Mouse (Mus musculus) MEL (cell line): ENCODE results near the gene Arsg. TPM values are rescaled to one million over a fixed set of nuclear protein-coding genes. Genes with fewer than 3 reads are reported as not detected.

Experiments
- DNase-seq: peaks from one replicate; pipeline ENCODE4 v3.0.0; 2011; ENCODE audit warnings: low read depth, low spot score
- H3K27ac ChIP-seq: 2 replicates; pipeline ENCODE4 v1.5.1; 2012; ENCODE audit warnings: low read depth, mild to moderate bottlenecking, control low read depth, low read length, moderate library complexity; ENCODE audit not compliant: control insufficient read depth
- H3K27me3 ChIP-seq, 2 experiments: fragments of 150-350 bp in 1 of 2; sonication (generic) in 1 of 2; 2 replicates each; pipeline ENCODE4 v1.6.1; 2012; ENCODE audit warnings: low read length in 2 of 2, mild to moderate bottlenecking in 2 of 2, improper control_type of control experiment in 1 of 2, moderate library complexity in 1 of 2; ENCODE audit not compliant: insufficient read depth in 2 of 2, control insufficient read depth in 1 of 2
- H3K36me3 ChIP-seq, 2 experiments: 2 replicates each; pipeline ENCODE4 v1.6.1; 2012 to 2014; ENCODE audit warnings: low read length in 2 of 2, improper control_type of control experiment in 1 of 2, inconsistent platforms in 1 of 2, mild to moderate bottlenecking in 1 of 2; ENCODE audit not compliant: insufficient read depth in 2 of 2, control insufficient read depth in 1 of 2
- H3K4me1 ChIP-seq, 2 experiments: fragments of 150-350 bp in 1 of 2; sonication (generic) in 1 of 2; 2 replicates each; pipeline ENCODE4 v1.6.1; 2012; ENCODE audit warnings: low read length in 2 of 2, improper control_type of control experiment in 1 of 2, mild to moderate bottlenecking in 1 of 2; ENCODE audit not compliant: insufficient read depth in 2 of 2, control insufficient read depth in 1 of 2
- H3K4me3 ChIP-seq, 2 experiments: fragments of 150-350 bp in 1 of 2; sonication (generic) in 1 of 2; 2 replicates each; pipeline ENCODE4 v1.5.1; 2012; ENCODE audit warnings: low read depth in 2 of 2, low read length in 2 of 2, mild to moderate bottlenecking in 2 of 2, moderate library complexity in 2 of 2, control low read depth in 1 of 2, improper control_type of control experiment in 1 of 2; ENCODE audit not compliant: control insufficient read depth in 1 of 2, insufficient read depth in 1 of 2
- H3K79me2 ChIP-seq: 2 replicates; pipeline ENCODE4 v1.6.1; 2012; ENCODE audit warnings: mild to moderate bottlenecking, low read length, moderate library complexity; ENCODE audit not compliant: control insufficient read depth, poor library complexity, insufficient read depth
- H3K9ac ChIP-seq: 2 replicates; pipeline ENCODE4 v1.6.1; 2012; ENCODE audit warnings: low read depth, mild to moderate bottlenecking, control low read depth, low read length, moderate library complexity; ENCODE audit not compliant: control insufficient read depth, poor library complexity, severe bottlenecking
- H3K9me3 ChIP-seq: fragments of 150-350 bp; sonication (generic); replicated peaks from 2 replicates; pipeline ENCODE4 v1.6.1; 2012; ENCODE audit warnings: mild to moderate bottlenecking, low read length, improper control_type of control experiment, moderate library complexity; ENCODE audit not compliant: insufficient read depth
- BHLHE40 ChIP-seq: IDR thresholded peaks from 2 replicates; pipeline ENCODE4 v1.6.1; 2012; ENCODE audit warnings: low read depth, mild to moderate bottlenecking, inconsistent platforms, low read length, improper control_type of control experiment, borderline replicate concordance
- CHD2 ChIP-seq: IDR thresholded peaks from 2 replicates; pipeline ENCODE4 v1.6.1; 2011; ENCODE audit warnings: low read length, improper control_type of control experiment
- CTCF ChIP-seq, 3 experiments: IDR thresholded peaks in 2 of 3; conservative IDR thresholded peaks in 1 of 3; 2 replicates each; pipeline ENCODE4 v1.5.1; 2011 to 2012; ENCODE audit warnings: low read length in 3 of 3, low read depth in 2 of 3, mild to moderate bottlenecking in 2 of 3, improper control_type of control experiment in 1 of 3, inconsistent platforms in 1 of 3, mixed read lengths in 1 of 3, moderate library complexity in 1 of 3; ENCODE audit not compliant: control insufficient read depth in 1 of 3, insufficient read depth in 1 of 3, poor library complexity in 1 of 3, severe bottlenecking in 1 of 3
- E2F4 ChIP-seq: IDR thresholded peaks from 2 replicates; pipeline ENCODE4 v1.6.1; 2011; ENCODE audit warnings: low read depth, low read length, improper control_type of control experiment, borderline replicate concordance
- EP300 ChIP-seq, 2 experiments: IDR thresholded peaks; 2 replicates each; pipeline ENCODE4 v1.6.1; 2011; ENCODE audit warnings: improper control_type of control experiment in 2 of 2, low read length in 2 of 2, low read depth in 1 of 2, mild to moderate bottlenecking in 1 of 2
- ETS1 ChIP-seq: IDR thresholded peaks from 2 replicates; pipeline ENCODE4 v1.6.1; 2012; ENCODE audit warnings: low read depth, mild to moderate bottlenecking, inconsistent platforms, low read length, improper control_type of control experiment, moderate library complexity
- GATA1 ChIP-seq: IDR thresholded peaks from 2 replicates; pipeline ENCODE4 v1.6.1; 2011; ENCODE audit warnings: low read depth, low read length, improper control_type of control experiment
- HCFC1 ChIP-seq: IDR thresholded peaks from 2 replicates; pipeline ENCODE4 v1.6.1; 2012; ENCODE audit warnings: low read depth, mild to moderate bottlenecking, inconsistent platforms, low read length, improper control_type of control experiment, moderate library complexity
- JUND ChIP-seq: IDR thresholded peaks from 2 replicates; pipeline ENCODE4 v1.6.1; 2011; ENCODE audit warnings: low read depth, mild to moderate bottlenecking, improper control_type of control experiment, low read length
- MAFK ChIP-seq: IDR thresholded peaks from 2 replicates; pipeline ENCODE4 v1.6.1; 2011; ENCODE audit warnings: low read depth, mild to moderate bottlenecking, low read length, improper control_type of control experiment, borderline replicate concordance
- MAX ChIP-seq: IDR thresholded peaks from 2 replicates; pipeline ENCODE4 v1.6.1; 2011; ENCODE audit warnings: low read length, improper control_type of control experiment
- MAZ ChIP-seq: IDR thresholded peaks from 2 replicates; pipeline ENCODE4 v1.6.1; 2012; ENCODE audit warnings: low read depth, mild to moderate bottlenecking, inconsistent platforms, low read length, improper control_type of control experiment
- MYB ChIP-seq: IDR thresholded peaks from 2 replicates; pipeline ENCODE4 v1.6.1; 2011; ENCODE audit warnings: mild to moderate bottlenecking, low read depth, low read length, improper control_type of control experiment
- NRF1 ChIP-seq: IDR thresholded peaks from 2 replicates; pipeline ENCODE4 v1.6.1; 2014; ENCODE audit warnings: low read depth, mild to moderate bottlenecking, inconsistent platforms, low read length, improper control_type of control experiment, moderate library complexity; ENCODE audit not compliant: poor library complexity, insufficient read depth, severe bottlenecking
- POLR2A ChIP-seq, 2 experiments: IDR thresholded peaks; 2 replicates each; pipeline ENCODE4 v1.6.1; 2011 to 2012; ENCODE audit warnings: low read length in 2 of 2, mild to moderate bottlenecking in 2 of 2, control low read depth in 1 of 2, improper control_type of control experiment in 1 of 2, low read depth in 1 of 2, moderate library complexity in 1 of 2; ENCODE audit not compliant: control insufficient read depth in 1 of 2, insufficient read depth in 1 of 2, poor library complexity in 1 of 2
- POLR2AphosphoS2 ChIP-seq: IDR thresholded peaks from 2 replicates; pipeline ENCODE4 v1.6.1; 2011; ENCODE audit warnings: low read length, improper control_type of control experiment
- SMC3 ChIP-seq: IDR thresholded peaks from 2 replicates; pipeline ENCODE4 v1.6.1; 2011; ENCODE audit warnings: low read depth, low read length, improper control_type of control experiment
- TAL1 ChIP-seq: IDR thresholded peaks from 2 replicates; pipeline ENCODE4 v1.6.1; 2012; ENCODE audit warnings: mild to moderate bottlenecking, inconsistent platforms, low read length, moderate library complexity, mixed read lengths
- TBP ChIP-seq: IDR thresholded peaks from 2 replicates; pipeline ENCODE4 v1.8.0; 2011; ENCODE audit warnings: low read depth, low read length, improper control_type of control experiment
- USF2 ChIP-seq, 2 experiments: IDR thresholded peaks; 2 replicates each; pipeline ENCODE4 v1.6.1; 2011 to 2012; ENCODE audit warnings: improper control_type of control experiment in 2 of 2, low read length in 2 of 2, borderline replicate concordance in 1 of 2, inconsistent platforms in 1 of 2, low read depth in 1 of 2, mild to moderate bottlenecking in 1 of 2; ENCODE audit not compliant: insufficient read depth in 1 of 2
- ZKSCAN1 ChIP-seq: IDR thresholded peaks from 2 replicates; pipeline ENCODE4 v1.6.1; 2012; ENCODE audit warnings: low read depth, mild to moderate bottlenecking, inconsistent platforms, low read length, improper control_type of control experiment, moderate library complexity
- ZNF384 ChIP-seq: IDR thresholded peaks from 2 replicates; pipeline ENCODE4 v1.6.1; 2012; ENCODE audit warnings: low read depth, mild to moderate bottlenecking, inconsistent platforms, low read length, improper control_type of control experiment
- polyA plus RNA-seq, 2 experiments: library from polyadenylated mRNA; stranded (reverse) in 1 of 2; unstranded in 1 of 2; fragments of >175 nt in 1 of 2; fragments of >200 nt in 1 of 2; gene quantifications; 2 replicates each; pipeline versions ENCODE4 v1.2.1 to v1.2.4; 2012; ENCODE audit warnings: low replicate concordance in 2 of 2, low read depth in 1 of 2; ENCODE audit not compliant: insufficient read length in 2 of 2, insufficient read depth in 1 of 2, missing spikeins in 1 of 2
- total RNA-seq: library from RNA; depleted of rRNA; stranded (reverse); fragments of 300-350 nt; gene quantifications from 2 replicates; pipeline ENCODE4 v1.2.3, GENCODE M21; 2012

Gene Arsg
- total and polyA plus RNA-seq, 3 experiments, result 3.9 to 5.2 TPM; not detected in 1

DNA sequence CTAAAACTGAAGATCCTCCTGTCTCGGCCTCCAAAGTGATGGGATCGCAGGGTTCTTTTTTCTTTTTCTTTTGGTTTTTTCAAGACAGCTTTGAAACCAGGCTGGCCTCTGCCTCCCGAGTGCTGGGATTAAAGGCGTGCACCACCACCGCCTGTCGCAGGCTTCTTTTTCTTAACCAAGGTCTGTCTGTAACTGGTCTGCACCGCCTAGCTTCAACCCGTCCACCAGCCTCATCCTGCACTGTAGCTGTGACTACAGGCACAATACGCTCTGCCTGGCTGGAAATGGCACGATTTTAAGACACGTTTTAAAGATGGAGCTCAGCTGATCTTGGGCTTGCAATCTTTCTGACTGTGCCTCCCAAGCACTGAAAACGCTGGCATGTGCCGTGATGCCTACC is 1.7 kb downstream of the Arsg start:
- DNase-seq, result no peak
- peaks cover 0 to 38% of the 10 kb centered on the region in 2 experiments; a peak in 2 of 4 replicates for H3K36me3 ChIP-seq
- no peak overlapping the region for H3K27ac ChIP-seq
- H3K9ac ChIP-seq, result no peak overlapping the region
- no peak for TF ChIP-seq MYB
- no peak for TF ChIP-seq ZNF384
- TF ChIP-seq SMC3, result no peak
- TF ChIP-seq POLR2A (IDR thresholded peaks at IDR 0.05; ENCODE audit: control insufficient read depth in 1 of 2, insufficient read depth in 1 of 2, low read depth in 1 of 2, low read length in 2 of 2, poor library complexity in 1 of 2), result no peak
- TF ChIP-seq EP300 (IDR thresholded peaks at IDR 0.05; ENCODE audit: low read depth in 1 of 2, low read length in 2 of 2), result no peak
- H3K27me3 ChIP-seq, result no peaks in the 10 kb centered on the region
- H3K4me3 ChIP-seq, result no peak overlapping the region
- H3K9me3 ChIP-seq, result no peaks in the 10 kb centered on the region
- peaks cover 36% of the 10 kb centered on the region for H3K79me2 ChIP-seq
- peaks cover 38 to 40% of the 10 kb centered on the region in 2 experiments for H3K4me1 ChIP-seq

DNA sequence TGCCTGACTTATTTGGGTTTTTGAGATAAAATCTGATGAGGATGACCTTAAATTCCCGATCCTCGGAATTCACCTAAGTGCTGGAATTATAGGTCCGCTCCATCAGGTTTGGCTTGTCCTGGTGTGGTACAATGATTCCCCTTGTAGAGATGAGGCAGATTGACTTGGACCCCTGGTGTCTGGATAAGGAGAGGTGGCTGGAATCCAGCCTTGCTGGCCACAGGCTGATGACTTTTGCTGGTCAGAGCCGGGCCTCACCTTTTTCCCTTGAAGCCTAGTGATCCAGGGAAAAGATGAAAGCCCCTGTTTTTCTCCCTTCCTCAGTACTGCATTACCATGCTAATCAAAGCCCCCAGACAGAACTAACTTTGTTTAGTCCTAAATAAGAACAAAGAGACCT is 2.5 kb downstream of the Arsg start:
- no peaks in the 10 kb centered on the region for H3K27me3 ChIP-seq
- H3K79me2 ChIP-seq, result peaks cover 29% of the 10 kb centered on the region
- no peak overlapping the region for H3K4me3 ChIP-seq
- H3K4me1 ChIP-seq, result peaks cover 40 to 41% of the 10 kb centered on the region in 2 experiments
- no peak for DNase-seq
- H3K36me3 ChIP-seq, result peaks cover 0 to 40% of the 10 kb centered on the region in 2 experiments; a peak in 2 of 4 replicates
- TF ChIP-seq MAFK (no peak), CHD2 (no peak), JUND (no peak), POLR2A (IDR thresholded peaks at IDR 0.05; ENCODE audit: control insufficient read depth in 1 of 2, insufficient read depth in 1 of 2, low read depth in 1 of 2, low read length in 2 of 2, poor library complexity in 1 of 2) (no peak)
- H3K9me3 ChIP-seq, result no peaks in the 10 kb centered on the region
- H3K27ac ChIP-seq, result no peak overlapping the region
- no peak overlapping the region for H3K9ac ChIP-seq

GRCm38 (mm10) chr11:109476241-109476640 is 3.1 kb downstream of the Arsg start:
- TF ChIP-seq NRF1 (no peak), MAZ (no peak), ZKSCAN1 (no peak), POLR2AphosphoS2 (no peak), POLR2A (IDR thresholded peaks at IDR 0.05; ENCODE audit: control insufficient read depth in 1 of 2, insufficient read depth in 1 of 2, low read depth in 1 of 2, low read length in 2 of 2, poor library complexity in 1 of 2) (no peak), ETS1 (no peak), E2F4 (no peak), CTCF (IDR thresholded peaks at IDR 0.05 in 2 of 3, conservative IDR thresholded peaks at IDR 0.05 in 1 of 3; ENCODE audit: control insufficient read depth in 1 of 3, insufficient read depth in 1 of 3, low read depth in 2 of 3, low read length in 3 of 3, poor library complexity in 1 of 3, severe bottlenecking in 1 of 3) (no peak), TBP (no peak), GATA1 (no peak), USF2 (IDR thresholded peaks at IDR 0.05; ENCODE audit: borderline replicate concordance in 1 of 2, insufficient read depth in 1 of 2, low read depth in 1 of 2, low read length in 2 of 2) (no peak), TAL1 (no peak), SMC3 (no peak), MAX (no peak), BHLHE40 (no peak), HCFC1 (no peak)
- H3K4me1 ChIP-seq, result peaks cover 37 to 40% of the 10 kb centered on the region in 2 experiments
- H3K27me3 ChIP-seq, result no peaks in the 10 kb centered on the region
- peaks cover 0 to 38% of the 10 kb centered on the region in 2 experiments; a peak in 2 of 4 replicates for H3K36me3 ChIP-seq
- no peaks in the 10 kb centered on the region for H3K9me3 ChIP-seq
- DNase-seq, result no peak
- peaks cover 24% of the 10 kb centered on the region for H3K79me2 ChIP-seq
- peak overlapping the region in 1 of 2 experiments; percentile 34; a peak in 2 of 4 replicates for H3K4me3 ChIP-seq
- H3K9ac ChIP-seq, result peak overlapping the region; percentile 51
- H3K27ac ChIP-seq, result peak overlapping the region; percentile 57
